Mouse (Mus musculus) adrenal gland, postnatal 4 days (tissue): Measurements from ENCODE around the gene Rbm19. TPM values are rescaled to one million over a fixed set of nuclear protein-coding genes. Genes with fewer than 3 reads are reported as not detected.

ENCODE experiments used
- DNase-seq, 2 experiments: peaks; one replicate each; pipeline ENCODE4 v3.0.0; 2021 to 2022; ENCODE audit warnings: low spot score in 2 of 2, mixed read lengths in 2 of 2
- total RNA-seq, 2 experiments: library from RNA; stranded (reverse); gene quantifications; 2 replicates each; pipeline ENCODE4 v1.2.3; 2021

Rbm19 gene
- total RNA-seq, 2 experiments from 2014 or later, result 27.4 to 27.5 TPM

GRCm38 (mm10) chr5:120131600-120131999, 15.3 kb downstream of the Rbm19 start:
- no peak for DNase-seq

GRCm38 (mm10) chr5:120134000-120134399, 17.7 kb downstream of the Rbm19 start:
- DNase-seq, result peak; percentile 18 to 35

- DNase-seq, result no peak
Observed at GRCm38 (mm10) chr5:120135337-120135736, 19.1 kb downstream of the Rbm19 start.

GRCm38 (mm10) chr5:120135823-120136222, 19.6 kb downstream of the Rbm19 start:
- no peak for DNase-seq

GRCm38 (mm10) chr5:120136236-120136675, 20.0 kb downstream of the Rbm19 start:
- DNase-seq, result no peak

GRCm38 (mm10) chr5:120137038-120137437, 20.8 kb downstream of the Rbm19 start:
- no peak for DNase-seq

- DNase-seq, result no peak
Observed at GRCm38 (mm10) chr5:120137846-120138245, 21.6 kb downstream of the Rbm19 start.

- DNase-seq, result no peak
Observed at GRCm38 (mm10) chr5:120138406-120138805, 22.1 kb downstream of the Rbm19 start.

GRCm38 (mm10) chr5:120139224-120139623, 23.0 kb downstream of the Rbm19 start:
- no peak for DNase-seq

GRCm38 (mm10) chr5:120143941-120144340, 27.7 kb downstream of the Rbm19 start:
- DNase-seq, result no peak

- DNase-seq, result no peak
Observed at GRCm38 (mm10) chr5:120145371-120146050, 29.2 kb downstream of the Rbm19 start.

- no peak for DNase-seq
Observed at GRCm38 (mm10) chr5:120146051-120146385, 29.8 kb downstream of the Rbm19 start.

GRCm38 (mm10) chr5:120146909-120147308, 30.6 kb downstream of the Rbm19 start:
- DNase-seq, result no peak

- DNase-seq, result no peak
Observed at GRCm38 (mm10) chr5:120148246-120148645, 32.0 kb downstream of the Rbm19 start.

- no peak for DNase-seq
Observed at GRCm38 (mm10) chr5:120151145-120151544, 34.9 kb downstream of the Rbm19 start.

GRCm38 (mm10) chr5:120153140-120153539, 36.9 kb downstream of the Rbm19 start:
- DNase-seq, result no peak

- DNase-seq, result no peak
Observed at GRCm38 (mm10) chr5:120155672-120156071, 39.4 kb downstream of the Rbm19 start.

- DNase-seq, result no peak
Observed at GRCm38 (mm10) chr5:120156166-120156909, 40.1 kb downstream of the Rbm19 start.

GRCm38 (mm10) chr5:120157115-120157514, 40.9 kb downstream of the Rbm19 start:
- DNase-seq, result no peak

GRCm38 (mm10) chr5:120158476-120158875, 42.2 kb downstream of the Rbm19 start:
- DNase-seq, result no peak

- no peak for DNase-seq
Observed at GRCm38 (mm10) chr5:120160923-120161658, 44.8 kb downstream of the Rbm19 start.

GRCm38 (mm10) chr5:120162689-120163088, 46.4 kb downstream of the Rbm19 start:
- no peak for DNase-seq
